Mouse (Mus musculus) hindbrain, embryonic 15.5 days (tissue): ENCODE data around the gene Il16. TPM values are rescaled to one million over a fixed set of nuclear protein-coding genes. Genes with fewer than 3 reads are reported as not detected.

ENCODE experiments used
- ATAC-seq: fragments of 200-750 bp; cut with Nextera tagmentation; 2 replicates; pipeline ENCODE4 v1.8.0; 2017; ENCODE audit warnings: low read depth, moderate number of reproducible peaks, moderate TSS enrichment; ENCODE audit not compliant: low FRiP score
- H3K27ac ChIP-seq: fragments of 300-500 bp; sonication (generic); replicated peaks from 2 replicates; pipeline ENCODE4 v1.5.1; 2015; ENCODE audit warnings: mild to moderate bottlenecking, inconsistent platforms
- H3K27me3 ChIP-seq: fragments of 300-500 bp; sonication (generic); 2 replicates; pipeline ENCODE4 v1.6.1; 2015; ENCODE audit warnings: control low read depth, inconsistent platforms
- H3K36me3 ChIP-seq: fragments of 300-500 bp; sonication (generic); 2 replicates; pipeline ENCODE4 v1.6.1; 2015; ENCODE audit warnings: control low read depth, inconsistent platforms
- H3K4me1 ChIP-seq: fragments of 300-500 bp; sonication (generic); replicated peaks from 2 replicates; pipeline ENCODE4 v1.6.1; 2015; ENCODE audit warnings: control low read depth, inconsistent platforms
- H3K4me2 ChIP-seq: fragments of 300-500 bp; sonication (generic); 2 replicates; pipeline ENCODE4 v1.6.1; 2015; ENCODE audit warnings: moderate library complexity, mild to moderate bottlenecking, inconsistent platforms
- H3K4me3 ChIP-seq: fragments of 300-500 bp; sonication (generic); 2 replicates; pipeline ENCODE4 v1.5.1; 2015; ENCODE audit warnings: mild to moderate bottlenecking, inconsistent platforms
- H3K9ac ChIP-seq: fragments of 300-500 bp; sonication (generic); 2 replicates; pipeline ENCODE4 v1.6.1; 2015; ENCODE audit warnings: inconsistent platforms
- H3K9me3 ChIP-seq: fragments of 300-500 bp; sonication (generic); 2 replicates; pipeline ENCODE4 v1.6.1; 2016; ENCODE audit warnings: control low read depth, inconsistent platforms
- WGBS: fragments of 180-500 bp; shearing (Covaris S2); methylation state at CpG from one replicate; pipeline ENCODE4 v1.1.7; 2015; 5-methylcytosine and 5-hydroxymethylcytosine counted together
- polyA plus RNA-seq: library from polyadenylated mRNA; unstranded; fragments of >200 nt; fragmentation: Nextera tagmentation; extraction: Ambion mirVana; gene quantifications from 2 replicates; pipeline ENCODE4 v1.2.1, GENCODE M21; 2015

Gene Il16
- polyA plus RNA-seq, 1 experiment from 2014 or later: 0.96 TPM

- H3K4me2 ChIP-seq: no peak overlapping the region
- WGBS: 88% methylated on average over 5 of the region's 5 CpGs
- H3K9me3 ChIP-seq: no peaks in the 10 kb centered on the region
- no peak overlapping the region for H3K27ac ChIP-seq
- no peaks in the 10 kb centered on the region for H3K36me3 ChIP-seq
- H3K4me3 ChIP-seq: no peak overlapping the region
- no peak for ATAC-seq
- H3K4me1 ChIP-seq: 0 out of 2 replicates have a peak, but pooled peaks cover 3% of the 10 kb centered on the region
- H3K27me3 ChIP-seq: no peaks in the 10 kb centered on the region
- H3K9ac ChIP-seq: no peak overlapping the region
These were observed 77.4 kb downstream of the Il16 start for GRCm38 (mm10) chr7:83667936-83668645.

- no peak for ATAC-seq
- Histone ChIP-seq H3K4me1 (0 out of 2 replicates have a peak, but pooled peaks cover 3% of the 10 kb centered on the region), H3K4me2 (no peak overlapping the region), H3K9ac (no peak overlapping the region), H3K9me3 (no peaks in the 10 kb centered on the region), H3K27me3 (no peaks in the 10 kb centered on the region), H3K4me3 (no peak overlapping the region), H3K27ac (no peak overlapping the region), H3K36me3 (no peaks in the 10 kb centered on the region)
- 90% methylated on average over 4 of the region's 4 CpGs for WGBS
These were observed 79.4 kb downstream of the Il16 start for GRCm38 (mm10) chr7:83666087-83666595.

GRCm38 (mm10) chr7:83662711-83663375 is 82.7 kb downstream of the Il16 start:
- no peak for ATAC-seq

GRCm38 (mm10) chr7:83661763-83662162 is 83.8 kb downstream of the Il16 start:
- WGBS: 96% methylated on average over 3 of the region's 3 CpGs
- H3K4me1 ChIP-seq: no peaks in the 10 kb centered on the region
- H3K4me2 ChIP-seq: no peak overlapping the region
- no peak overlapping the region for H3K9ac ChIP-seq
- H3K27ac ChIP-seq: no peak overlapping the region
- H3K9me3 ChIP-seq: no peaks in the 10 kb centered on the region
- H3K27me3 ChIP-seq: no peaks in the 10 kb centered on the region
- no peak for ATAC-seq
- no peaks in the 10 kb centered on the region for H3K36me3 ChIP-seq
- H3K4me3 ChIP-seq: no peak overlapping the region

More at GRCm38 (mm10) chr7:83662711-83663375, 82.7 kb downstream of the Il16 start:
- Histone ChIP-seq H3K27me3 (no peaks in the 10 kb centered on the region), H3K4me1 (no peaks in the 10 kb centered on the region), H3K9me3 (no peaks in the 10 kb centered on the region), H3K4me2 (no peak overlapping the region), H3K9ac (no peak overlapping the region), H3K27ac (no peak overlapping the region), H3K4me3 (no peak overlapping the region), H3K36me3 (no peaks in the 10 kb centered on the region)
- 82% methylated on average over 6 of the region's 6 CpGs for WGBS

GRCm38 (mm10) chr7:83661031-83661430 is 84.5 kb downstream of the Il16 start:
- no peaks in the 10 kb centered on the region for H3K9me3 ChIP-seq
- no peaks in the 10 kb centered on the region for H3K27me3 ChIP-seq
- no peak overlapping the region for H3K27ac ChIP-seq
- H3K4me2 ChIP-seq: no peak overlapping the region
- no peaks in the 10 kb centered on the region for H3K36me3 ChIP-seq
- WGBS: 91% methylated on average over 10 of the region's 10 CpGs
- no peak overlapping the region for H3K9ac ChIP-seq
- no peak overlapping the region for H3K4me3 ChIP-seq
- no peaks in the 10 kb centered on the region for H3K4me1 ChIP-seq
- ATAC-seq: no peak

- Histone ChIP-seq H3K9me3 (no peaks in the 10 kb centered on the region), H3K27me3 (no peaks in the 10 kb centered on the region), H3K27ac (no peak overlapping the region), H3K4me1 (no peaks in the 10 kb centered on the region), H3K36me3 (no peaks in the 10 kb centered on the region), H3K9ac (no peak overlapping the region), H3K4me2 (no peak overlapping the region), H3K4me3 (no peak overlapping the region)
- ATAC-seq: no peak
- 94% methylated on average over 11 of the region's 11 CpGs for WGBS
These were observed 85.2 kb downstream of the Il16 start for GRCm38 (mm10) chr7:83660273-83660691.

GRCm38 (mm10) chr7:83659159-83660065 is 86.1 kb downstream of the Il16 start:
- Histone ChIP-seq H3K9me3 (no peaks in the 10 kb centered on the region), H3K9ac (no peak overlapping the region), H3K4me3 (no peak overlapping the region), H3K4me1 (no peaks in the 10 kb centered on the region), H3K27ac (no peak overlapping the region), H3K4me2 (no peak overlapping the region), H3K27me3 (no peaks in the 10 kb centered on the region), H3K36me3 (no peaks in the 10 kb centered on the region)
- no peak for ATAC-seq
- WGBS: 86% methylated on average over 9 of the region's 9 CpGs

- WGBS: 53% methylated on average over 1 of the region's 1 CpGs
- Histone ChIP-seq H3K9ac (no peak overlapping the region), H3K27me3 (no peaks in the 10 kb centered on the region), H3K4me2 (no peak overlapping the region), H3K4me3 (no peak overlapping the region), H3K9me3 (no peaks in the 10 kb centered on the region), H3K4me1 (no peaks in the 10 kb centered on the region), H3K36me3 (no peaks in the 10 kb centered on the region), H3K27ac (no peak overlapping the region)
- ATAC-seq: no peak
These were observed 86.8 kb downstream of the Il16 start for GRCm38 (mm10) chr7:83658716-83659115.

- H3K36me3 ChIP-seq: no peaks in the 10 kb centered on the region
- H3K4me2 ChIP-seq: no peak overlapping the region
- no peak overlapping the region for H3K27ac ChIP-seq
- H3K9ac ChIP-seq: no peak overlapping the region
- WGBS: 74% methylated on average over 5 of the region's 5 CpGs
- no peak overlapping the region for H3K4me3 ChIP-seq
- no peak for ATAC-seq
- H3K9me3 ChIP-seq: no peaks in the 10 kb centered on the region
- no peaks in the 10 kb centered on the region for H3K27me3 ChIP-seq
- H3K4me1 ChIP-seq: no peaks in the 10 kb centered on the region
These were observed 90.4 kb downstream of the Il16 start for GRCm38 (mm10) chr7:83654938-83655630.

- no peak overlapping the region for H3K4me3 ChIP-seq
- no peaks in the 10 kb centered on the region for H3K4me1 ChIP-seq
- no peak overlapping the region for H3K4me2 ChIP-seq
- no peaks in the 10 kb centered on the region for H3K27me3 ChIP-seq
- no peaks in the 10 kb centered on the region for H3K9me3 ChIP-seq
- H3K27ac ChIP-seq: no peak overlapping the region
- WGBS: 88% methylated on average over 2 of the region's 2 CpGs
- no peak overlapping the region for H3K9ac ChIP-seq
- H3K36me3 ChIP-seq: no peaks in the 10 kb centered on the region
- ATAC-seq: no peak
These were observed 91.3 kb downstream of the Il16 start for GRCm38 (mm10) chr7:83654196-83654595.

- Histone ChIP-seq H3K27me3 (no peaks in the 10 kb centered on the region), H3K27ac (no peak overlapping the region), H3K4me2 (no peak overlapping the region), H3K9ac (no peak overlapping the region), H3K36me3 (no peaks in the 10 kb centered on the region), H3K9me3 (no peaks in the 10 kb centered on the region), H3K4me1 (no peaks in the 10 kb centered on the region), H3K4me3 (no peak overlapping the region)
- 86% methylated on average over 2 of the region's 2 CpGs for WGBS
- no peak for ATAC-seq
These were observed 91.9 kb downstream of the Il16 start for GRCm38 (mm10) chr7:83653605-83654051.
